In genomic region chr14:74787717-74788116, GRCm38 (mm10) we compare ENCODE assay signal across 22 mouse cellular contexts.
"Had no signal": no experiment of that assay in that cellular context is flagged by ENCODE, and none has a peak within 500 bp of the region (broad histone marks: within the 10 kb centered on the region; RNA-seq: fewer than 3 reads in every experiment).

No protein-coding gene starts in this region.

- H3K27me3 ChIP-seq: heart, embryonic 12.5 days; hindbrain, embryonic 13.5 days; hindbrain, embryonic 15.5 days; kidney, embryonic 15.5 days; limb, embryonic 13.5 days; limb, embryonic 15.5 days; liver, embryonic 12.5 days had no signal

- DNase-seq: gastrocnemius, adult 2 months; gastrocnemius, postnatal 10 days; gastrocnemius, postnatal 25 days; heart, adult 18-20 months; heart, postnatal 14 days; heart, postnatal 36 days; kidney, adult 11 months; kidney, adult 9 months; kidney, postnatal 14 days; kidney, postnatal 36 days; layer of hippocampus, adult 9-11 months; layer of hippocampus, postnatal 36 days; left cerebral cortex, postnatal 4 days had no signal

- ATAC-seq: hindbrain, postnatal 0 days; intestine, embryonic 16.5 days; liver, embryonic 12.5 days had no signal
